In genomic region chr1:135752737-135753348, GRCm38 (mm10) we compare ENCODE assay signal across 8 mouse cellular contexts. TPM values are rescaled to one million over a fixed set of nuclear protein-coding genes. Genes with fewer than 3 reads are reported as not detected.
DNase-seq lines count a peak whose midpoint lies in the region; ATAC-seq and TF ChIP-seq lines count a peak whose summit lies in the region.

No protein-coding gene starts in this region.

- H3K9me3 ChIP-seq in forebrain, embryonic 14.5 days (replicated peaks; ENCODE audit: control insufficient read depth, low read length) = no peaks in the 10 kb centered on the region
- no peaks in the 10 kb centered on the region for H3K9me3 ChIP-seq in liver, embryonic 16.5 days (replicated peaks; ENCODE audit: control insufficient read depth, low read length)
- H3K9me3 ChIP-seq in neural tube, embryonic 14.5 days (ENCODE audit: control insufficient read depth, low read length) = no peaks in the 10 kb centered on the region

- H3K36me3 ChIP-seq in forebrain, embryonic 14.5 days (ENCODE audit: control insufficient read depth, insufficient read depth, low read length) = no peaks in the 10 kb centered on the region
- H3K36me3 ChIP-seq in liver, embryonic 16.5 days (ENCODE audit: control insufficient read depth, insufficient read depth) = peaks cover 2% of the 10 kb centered on the region
- no peaks in the 10 kb centered on the region for H3K36me3 ChIP-seq in neural tube, embryonic 14.5 days (ENCODE audit: control insufficient read depth, insufficient read depth, low read length)
- H3K36me3 ChIP-seq in testis, adult 2 months (ENCODE audit: control insufficient read depth, insufficient read depth, low read length) = no peaks in the 10 kb centered on the region

- peak; percentile 96 for ATAC-seq in cerebellum, adult (ENCODE audit: insufficient number of reproducible peaks, low FRiP score, low TSS enrichment)
- peak; percentile 100 for ATAC-seq in forebrain, embryonic 14.5 days
- ATAC-seq in liver, embryonic 16.5 days (ENCODE audit: low read depth) = peak; percentile 96
- ATAC-seq in neural tube, embryonic 14.5 days (ENCODE audit: low read depth) = peak; percentile 99

- WGBS in forebrain, embryonic 14.5 days = 11% methylated on average over 10 of the region's 10 CpGs
- whole genome bisulfite sequencing in large intestine, adult 2 months = 10% methylated on average over 10 of the region's 10 CpGs
- WGBS in liver, embryonic 16.5 days (ENCODE audit: insufficient replicate concordance) = 11% methylated on average over 10 of the region's 10 CpGs
- WGBS in neural tube, embryonic 14.5 days = 12% methylated on average over 10 of the region's 10 CpGs

- intact Hi-C loops in heart, postnatal 14 days (cut with DNase I) = loop anchor here (1.0 kb wide), 2 partner anchors 28 to 34 kb away; no protein-coding TSS in a partner anchor

- no peak overlapping the region for H3K9ac ChIP-seq in forebrain, embryonic 14.5 days (ENCODE audit: low read length)
- no peak overlapping the region for H3K9ac ChIP-seq in liver, embryonic 16.5 days (ENCODE audit: low read depth, low read length)
- no peak overlapping the region for H3K9ac ChIP-seq in neural tube, embryonic 14.5 days (replicated peaks; ENCODE audit: low read depth, low read length)

- no peaks in the 10 kb centered on the region for H3K4me1 ChIP-seq in forebrain, embryonic 14.5 days (ENCODE audit: control insufficient read depth, insufficient read depth, low read length)
- H3K4me1 ChIP-seq in liver, embryonic 16.5 days (ENCODE audit: control insufficient read depth, low read depth, low read length) = no peaks in the 10 kb centered on the region
- H3K4me1 ChIP-seq in neural tube, embryonic 14.5 days (ENCODE audit: control insufficient read depth, insufficient read depth, low read length) = no peaks in the 10 kb centered on the region
- no peaks in the 10 kb centered on the region for H3K4me1 ChIP-seq in testis, adult 2 months (ENCODE audit: control insufficient read depth, insufficient read depth, low read length)

- no peak for TF ChIP-seq POLR2A in testis, adult 2 months (IDR thresholded peaks at IDR 0.05; ENCODE audit: control insufficient read depth, low read depth, low read length)

- no peak overlapping the region for H3K27ac ChIP-seq in forebrain, embryonic 14.5 days (ENCODE audit: low read depth, low read length)
- no peak overlapping the region for H3K27ac ChIP-seq in liver, embryonic 16.5 days (ENCODE audit: low read length)
- no peak overlapping the region for H3K27ac ChIP-seq in neural tube, embryonic 14.5 days (ENCODE audit: low read depth, low read length)
- no peak overlapping the region for H3K27ac ChIP-seq in testis, adult 2 months (ENCODE audit: control insufficient read depth, insufficient read depth, low read depth, low read length)

- peak; percentile 99 for DNase-seq in ES-CJ7 (ENCODE audit: low read depth, low spot score)
- peak; percentile 95 for DNase-seq in forebrain, embryonic 14.5 days (ENCODE audit: low spot score)
- peak; percentile 92 to 98 for DNase-seq in heart, postnatal 14 days
- peak; percentile 90 for DNase-seq in large intestine, adult 2 months (ENCODE audit: low read depth, low spot score)

- no peak overlapping the region for H3K4me3 ChIP-seq in forebrain, embryonic 14.5 days (ENCODE audit: low read depth, low read length)
- no peak overlapping the region for H3K4me3 ChIP-seq in liver, embryonic 16.5 days (ENCODE audit: low read depth, low read length)
- H3K4me3 ChIP-seq in neural tube, embryonic 14.5 days (ENCODE audit: low read depth, low read length) = no peak overlapping the region
- no peak overlapping the region for H3K4me3 ChIP-seq in testis, adult 2 months (ENCODE audit: control insufficient read depth, low read depth, low read length)

- peak; percentile 80; the same call in 1 of the 2 replicates for TF ChIP-seq CTCF in testis, adult 2 months (IDR thresholded peaks at IDR 0.05; ENCODE audit: control insufficient read depth, insufficient read depth, insufficient replicate concordance, low read depth, low read length)

- H3K4me2 ChIP-seq in forebrain, embryonic 14.5 days (ENCODE audit: low read length) = no peak overlapping the region
- no peak overlapping the region for H3K4me2 ChIP-seq in liver, embryonic 16.5 days (ENCODE audit: low read depth, low read length)
- no peak overlapping the region for H3K4me2 ChIP-seq in neural tube, embryonic 14.5 days (ENCODE audit: low read depth, low read length)

- no peaks in the 10 kb centered on the region for H3K27me3 ChIP-seq in forebrain, embryonic 14.5 days (replicated peaks; ENCODE audit: control insufficient read depth, insufficient read depth, low read length)
- no peaks in the 10 kb centered on the region for H3K27me3 ChIP-seq in liver, embryonic 16.5 days (ENCODE audit: control insufficient read depth, insufficient read depth, low read depth, low read length)
- no peaks in the 10 kb centered on the region for H3K27me3 ChIP-seq in neural tube, embryonic 14.5 days (ENCODE audit: control insufficient read depth, insufficient read depth, low read length)
- no peaks in the 10 kb centered on the region for H3K27me3 ChIP-seq in testis, adult 2 months (ENCODE audit: control insufficient read depth, insufficient read depth, low read length)

RNA-seq across cellular contexts. Expression of gene Phlda3, which starts 13.1 kb away (rescaled TPM):
- polyA plus RNA-seq in forebrain, embryonic 14.5 days (2014; fragmentation: Nextera tagmentation; extraction: Ambion mirVana) = 16.4 and 17.4 TPM in 2 replicates
- total RNA-seq in heart, postnatal 14 days (2021) = 10 to 100 TPM; 17.2 to 18.4 TPM
- 14.4 and 16.7 TPM in 2 replicates for polyA plus RNA-seq in large intestine, adult 2 months (2012; rRNA removed)
- polyA plus RNA-seq in liver, embryonic 16.5 days (2015; fragmentation: Nextera tagmentation; extraction: Ambion mirVana) = 4.8 and 5.0 TPM in 2 replicates
- polyA plus RNA-seq in neural tube, embryonic 14.5 days (2014; fragmentation: Nextera tagmentation; extraction: Ambion mirVana) = 38.4 and 40.2 TPM in 2 replicates
- polyA plus RNA-seq in testis, adult 2 months (2012; rRNA removed) = 3.2 and 5.4 TPM in 2 replicates

RNA-seq across cellular contexts. Expression of gene Tnni1, which starts 26.4 kb away (rescaled TPM):
- polyA plus RNA-seq in forebrain, embryonic 14.5 days (2014; fragmentation: Nextera tagmentation; extraction: Ambion mirVana) = 0.39 TPM in 1 of 2 replicates, not detected in the other
- 10 to 100 TPM; 18.6 to 29.4 TPM for total RNA-seq in heart, postnatal 14 days (2021)
- polyA plus RNA-seq in large intestine, adult 2 months (2012; rRNA removed) = 0.66 and 1.3 TPM in 2 replicates
- 8.8 and 15.6 TPM in 2 replicates for polyA plus RNA-seq in liver, embryonic 16.5 days (2015; fragmentation: Nextera tagmentation; extraction: Ambion mirVana)
- 3.2 and 3.4 TPM in 2 replicates for polyA plus RNA-seq in neural tube, embryonic 14.5 days (2014; fragmentation: Nextera tagmentation; extraction: Ambion mirVana)
- 0.79 and 0.99 TPM in 2 replicates for polyA plus RNA-seq in testis, adult 2 months (2012; rRNA removed)

RNA-seq across cellular contexts. Expression of gene Csrp1, which starts 33.0 kb away (rescaled TPM):
- 22.3 and 24.9 TPM in 2 replicates for polyA plus RNA-seq in forebrain, embryonic 14.5 days (2014; fragmentation: Nextera tagmentation; extraction: Ambion mirVana)
- 10 to 100 TPM; 60.3 to 66.0 TPM for total RNA-seq in heart, postnatal 14 days (2021)
- polyA plus RNA-seq in large intestine, adult 2 months (2012; rRNA removed) = 380 and 490 TPM in 2 replicates
- 26.9 and 30.5 TPM in 2 replicates for polyA plus RNA-seq in liver, embryonic 16.5 days (2015; fragmentation: Nextera tagmentation; extraction: Ambion mirVana)
- 11.7 and 17.9 TPM in 2 replicates for polyA plus RNA-seq in neural tube, embryonic 14.5 days (2014; fragmentation: Nextera tagmentation; extraction: Ambion mirVana)
- 28.9 and 54.8 TPM in 2 replicates for polyA plus RNA-seq in testis, adult 2 months (2012; rRNA removed)
